Mouse (Mus musculus) kidney, adult 2 months (tissue): Measurements from ENCODE around the gene Ssxb10. TPM values are rescaled to one million over a fixed set of nuclear protein-coding genes. Genes with fewer than 3 reads are reported as not detected.
"Not testable (repeated sequence)": the region's sequence is repeated elsewhere in the genome, so short reads cannot be mapped to it uniquely, and the experiment has no call there.

Experiments used
- DNase-seq: peaks from one replicate; pipeline ENCODE4 v3.0.0; 2021
- H3K27ac ChIP-seq: fragments of 200-500 bp; 2 replicates; pipeline ENCODE4 v1.5.1; 2012; ENCODE audit warnings: low read depth, low read length, control low read depth, inconsistent platforms; ENCODE audit not compliant: insufficient read depth
- H3K27me3 ChIP-seq: fragments of 200-500 bp; replicated peaks from 2 replicates; pipeline ENCODE4 v1.6.1; 2012; ENCODE audit warnings: mild to moderate bottlenecking, moderate library complexity, low read length, inconsistent platforms; ENCODE audit not compliant: control insufficient read depth, insufficient read depth
- H3K36me3 ChIP-seq: fragments of 200-500 bp; 2 replicates; pipeline ENCODE4 v1.6.1; 2012; ENCODE audit warnings: mild to moderate bottlenecking, moderate library complexity, low read length, inconsistent platforms; ENCODE audit not compliant: control insufficient read depth, insufficient read depth
- H3K4me1 ChIP-seq: fragments of 200-500 bp; 2 replicates; pipeline ENCODE4 v1.6.1; 2011; ENCODE audit warnings: low read length; ENCODE audit not compliant: control insufficient read depth, insufficient read depth
- H3K4me3 ChIP-seq: fragments of 200-500 bp; 2 replicates; pipeline ENCODE4 v1.5.1; 2011; ENCODE audit warnings: mild to moderate bottlenecking, low read depth, low read length, control low read depth; ENCODE audit not compliant: insufficient read depth
- CTCF ChIP-seq: fragments of 200-500 bp; conservative IDR thresholded peaks from 2 replicates; pipeline ENCODE4 v1.5.1; 2011; ENCODE audit warnings: low read depth, mild to moderate bottlenecking, control low read depth, low read length, moderate library complexity, mixed read lengths; ENCODE audit not compliant: insufficient read depth, insufficient read length
- POLR2A ChIP-seq: fragments of 200-500 bp; IDR thresholded peaks from one replicate; pipeline ENCODE4 v1.6.1; 2011; ENCODE audit warnings: low read depth, low read length, control low read depth
- WGBS: fragments of 180-500 bp; shearing (Covaris S2); methylation state at CpG from one replicate; pipeline ENCODE4 v1.1.7; 2018; 5-methylcytosine and 5-hydroxymethylcytosine counted together
- polyA plus RNA-seq: library from polyadenylated mRNA; depleted of rRNA; stranded (reverse); fragments of >200 nt; gene quantifications from 2 replicates; pipeline ENCODE4 v1.2.3, GENCODE M21; 2012; rRNA removed

Gene Ssxb10
- not detected in 2 replicates for polyA plus RNA-seq

DNA sequence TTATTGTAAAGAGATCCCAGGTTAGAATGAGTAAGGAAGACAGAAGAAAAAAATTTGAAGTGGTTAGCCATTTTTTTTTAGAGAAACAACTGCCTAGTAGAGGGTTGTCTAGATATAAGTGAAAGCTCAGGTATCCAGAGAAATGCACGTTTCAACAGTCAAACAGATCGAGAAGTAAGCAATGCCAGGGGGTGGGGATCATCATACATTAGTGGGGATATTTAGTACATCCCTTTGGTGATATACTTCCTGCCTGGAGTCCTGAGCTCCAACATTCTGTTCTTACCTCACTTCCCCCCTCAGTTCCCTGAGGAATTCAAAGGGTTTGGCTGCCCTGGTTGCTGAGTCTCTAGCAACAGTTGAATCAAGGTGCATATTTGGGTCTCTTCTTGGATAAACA, at the start of gene Ssxb10:
Gene Ssxb10 (plus strand): TSS at position 301 of the 400 bp plus-strand sequence.
- H3K36me3 ChIP-seq = no peaks in the 10 kb centered on the region

DNA sequence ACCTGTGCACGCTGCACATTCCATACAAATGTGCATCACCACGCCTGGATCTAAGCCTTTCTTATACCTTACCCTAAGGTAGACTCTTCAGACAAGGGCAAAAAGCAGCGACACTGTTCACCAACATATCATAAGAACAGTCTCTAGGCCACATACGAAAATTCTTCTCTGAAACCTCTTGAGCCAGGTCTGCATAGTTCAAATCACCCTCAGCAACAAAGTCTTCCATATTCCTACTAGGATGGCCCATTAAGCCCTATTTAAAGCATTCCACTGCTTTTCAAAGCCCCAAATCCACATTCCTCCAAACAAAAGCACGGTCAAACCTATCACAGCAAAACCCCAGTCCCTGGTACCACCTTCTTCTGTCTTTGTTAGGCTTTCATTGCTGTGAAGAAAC, 38.6 kb upstream of the Ssxb10 start:
- H3K27ac ChIP-seq = no peak overlapping the region
- no peak for DNase-seq
- H3K4me1 ChIP-seq = no peaks in the 10 kb centered on the region
- TF ChIP-seq CTCF (no peak), POLR2A (no peak)
- H3K36me3 ChIP-seq = no peaks in the 10 kb centered on the region
- 80% methylated on average over 5 of the region's 5 CpGs for WGBS
- no peaks in the 10 kb centered on the region for H3K27me3 ChIP-seq
- H3K4me3 ChIP-seq = no peak overlapping the region

More for the DNA sequence above, at the start of gene Ssxb10:
- TF ChIP-seq CTCF (no peak), POLR2A (no peak)
- WGBS = 69% methylated on average over 2 of the region's 2 CpGs
- no peak for DNase-seq
- H3K27ac ChIP-seq = no peak within 1 kb of the TSS
- no peak within 1 kb of the TSS for H3K4me3 ChIP-seq
- no peaks in the 10 kb centered on the region for H3K27me3 ChIP-seq
- no peaks in the 10 kb centered on the region for H3K4me1 ChIP-seq

DNA sequence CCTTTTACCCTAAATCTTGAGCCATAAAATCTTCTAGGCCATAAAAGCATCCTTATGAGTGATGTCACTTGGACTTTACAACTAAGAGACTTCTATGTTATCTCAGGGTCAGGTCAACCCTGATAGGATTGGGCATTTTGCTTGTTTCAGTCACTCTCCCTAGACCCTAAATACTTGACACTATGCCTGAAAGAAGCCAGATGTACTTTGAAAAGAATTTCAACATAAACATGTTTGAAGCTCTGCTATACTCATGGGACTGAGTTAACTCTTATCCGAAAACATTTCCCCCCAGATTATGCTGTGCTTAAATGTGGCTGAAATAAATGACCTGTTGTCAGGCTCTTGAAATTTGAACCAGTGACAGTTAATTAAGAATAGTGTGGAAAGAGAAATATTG, 17.9 kb upstream of the Ssxb10 start:
- WGBS = 38% methylated on average over 1 of the region's 1 CpGs
- H3K27ac ChIP-seq = no peak overlapping the region
- no peak overlapping the region for H3K4me3 ChIP-seq
- H3K27me3 ChIP-seq = no peaks in the 10 kb centered on the region
- TF ChIP-seq CTCF (no peak), POLR2A (no peak)
- no peak for DNase-seq
- no peaks in the 10 kb centered on the region for H3K4me1 ChIP-seq
- H3K36me3 ChIP-seq = no peaks in the 10 kb centered on the region

DNA sequence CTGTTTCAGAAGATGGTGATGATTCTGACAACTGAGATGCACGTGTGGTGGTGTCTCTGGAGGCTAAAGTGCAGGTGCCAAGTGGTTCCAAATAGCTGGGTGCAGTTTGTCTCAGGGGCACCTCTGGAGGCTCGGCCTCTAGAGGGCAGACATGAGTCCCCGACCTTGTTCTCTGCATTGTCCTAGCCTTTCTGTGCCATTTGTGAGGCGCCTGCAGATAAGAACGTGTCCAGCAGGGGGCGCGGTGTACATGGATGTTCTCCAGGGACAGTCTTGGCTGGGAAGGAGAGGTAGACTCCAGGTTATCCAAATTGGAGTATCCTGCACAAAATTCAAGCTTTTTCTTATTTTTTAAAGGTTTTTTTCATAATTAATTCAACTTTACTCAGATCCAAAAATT, 12.3 kb upstream of the Ssxb10 start:
- H3K4me3 ChIP-seq, H3K36me3 ChIP-seq, H3K4me1 ChIP-seq, H3K27ac ChIP-seq, H3K27me3 ChIP-seq: not testable (repeated sequence)
- WGBS = 7% methylated on average over 7 of the region's 7 CpGs
- DNase-seq = peak; percentile 55
- peak; percentile 50 for TF ChIP-seq CTCF

GRCm38 (mm10) chrX:8366678-8367077, 39.5 kb downstream of the Ssxb10 start, which contains the start of gene Ssxb9:
Gene Ssxb9 (plus strand): TSS chrX:8366978.
- not testable (repeated sequence) for H3K27ac ChIP-seq, H3K4me1 ChIP-seq, H3K36me3 ChIP-seq, DNase-seq, H3K4me3 ChIP-seq, H3K27me3 ChIP-seq
- WGBS = 29% methylated on average over 1 of the region's 1 CpGs

Other genes starting within 250 kb of the Ssxb10 start
- 1.4 and 3.4 TPM in 2 replicates for gene Was, start 236.9 kb upstream of the Ssxb10 start, polyA plus RNA-seq
- gene Wdr13, start 194.5 kb upstream of the Ssxb10 start, polyA plus RNA-seq = 58.4 and 84.2 TPM in 2 replicates
- 41.6 and 50.8 TPM in 2 replicates for gene Rbm3, start 181.5 kb upstream of the Ssxb10 start, polyA plus RNA-seq
- gene Tbc1d25, start 151.2 kb upstream of the Ssxb10 start, polyA plus RNA-seq = 17.0 and 19.0 TPM in 2 replicates
- 180 and 192 TPM in 2 replicates for gene Ebp, start 133.9 kb upstream of the Ssxb10 start, polyA plus RNA-seq
- gene Porcn, start 120.9 kb upstream of the Ssxb10 start, polyA plus RNA-seq = 20.7 and 24.8 TPM in 2 replicates
- gene Ftsj1, start 75.0 kb upstream of the Ssxb10 start, polyA plus RNA-seq = 31.1 and 32.1 TPM in 2 replicates
- gene Slc38a5, start 56.3 kb upstream of the Ssxb10 start, polyA plus RNA-seq = not detected in 2 replicates
- gene Ssxb9, start 39.6 kb downstream of the Ssxb10 start, polyA plus RNA-seq = not detected in 2 replicates
- not detected in 2 replicates for gene Ssxb1, start 85.9 kb downstream of the Ssxb10 start, polyA plus RNA-seq
- gene Ssxb2, start 134.3 kb downstream of the Ssxb10 start, polyA plus RNA-seq = not detected in 2 replicates
- gene Gm14459, start 197.5 kb downstream of the Ssxb10 start, polyA plus RNA-seq = not detected in 2 replicates
- gene Ssxb6, start 220.8 kb downstream of the Ssxb10 start, polyA plus RNA-seq = not detected in 2 replicates